Mouse (Mus musculus) kidney, postnatal 14 days (tissue): Measurements from ENCODE around the gene Snapc2.

Source experiments
- DNase-seq: peaks from one replicate; pipeline ENCODE4 v3.0.0; 2022; ENCODE audit warnings: mixed read lengths

Gene Snapc2

DNA sequence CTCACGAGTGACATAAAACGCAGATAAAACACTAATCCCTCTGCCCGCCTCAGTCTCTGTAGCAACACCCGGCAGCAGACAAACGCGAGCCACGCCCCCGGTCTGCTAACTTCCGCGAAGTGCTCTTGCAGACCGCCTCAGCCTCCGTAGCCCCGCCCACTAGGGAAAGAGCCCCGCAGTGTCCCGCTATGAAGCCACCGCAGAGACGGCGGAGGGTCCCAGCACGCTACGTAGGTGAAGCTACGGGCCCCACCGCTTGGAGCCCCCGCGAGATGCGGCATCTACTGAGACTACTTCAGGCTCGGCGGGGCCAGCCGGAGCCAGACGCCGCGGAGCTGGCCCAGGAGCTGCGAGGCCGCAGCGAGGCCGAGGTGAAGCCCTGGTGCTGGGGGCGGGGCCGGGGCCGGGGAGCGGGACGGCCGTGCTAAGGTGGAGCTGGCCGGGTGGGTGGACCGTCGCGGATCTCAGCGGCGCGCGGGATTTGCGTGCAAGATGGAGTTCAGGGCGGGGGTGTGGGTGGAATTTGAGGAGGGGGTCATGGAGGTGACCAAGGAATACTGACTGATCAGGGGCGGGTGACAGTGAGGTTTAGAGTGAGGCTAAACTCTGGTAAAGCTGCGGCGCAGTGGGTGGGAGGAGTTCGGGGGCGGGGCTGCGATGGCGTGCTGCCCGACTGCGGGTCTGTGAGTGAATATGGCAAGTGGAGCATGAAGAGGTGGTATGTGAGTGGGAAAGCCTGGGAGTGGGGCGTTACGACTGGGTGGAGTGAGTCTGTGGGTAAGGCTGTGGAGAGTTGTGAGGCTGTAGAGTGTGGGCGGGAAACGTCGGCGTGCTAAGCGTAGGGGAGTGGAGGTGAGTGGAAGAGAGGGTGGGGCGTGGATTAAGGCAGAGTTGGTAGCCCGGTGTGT lies at the start of gene Snapc2:
Gene Snapc2 (plus strand): TSS at position 147 of the 908 bp plus-strand sequence.
- DNase-seq, result peak; percentile 97

DNA sequence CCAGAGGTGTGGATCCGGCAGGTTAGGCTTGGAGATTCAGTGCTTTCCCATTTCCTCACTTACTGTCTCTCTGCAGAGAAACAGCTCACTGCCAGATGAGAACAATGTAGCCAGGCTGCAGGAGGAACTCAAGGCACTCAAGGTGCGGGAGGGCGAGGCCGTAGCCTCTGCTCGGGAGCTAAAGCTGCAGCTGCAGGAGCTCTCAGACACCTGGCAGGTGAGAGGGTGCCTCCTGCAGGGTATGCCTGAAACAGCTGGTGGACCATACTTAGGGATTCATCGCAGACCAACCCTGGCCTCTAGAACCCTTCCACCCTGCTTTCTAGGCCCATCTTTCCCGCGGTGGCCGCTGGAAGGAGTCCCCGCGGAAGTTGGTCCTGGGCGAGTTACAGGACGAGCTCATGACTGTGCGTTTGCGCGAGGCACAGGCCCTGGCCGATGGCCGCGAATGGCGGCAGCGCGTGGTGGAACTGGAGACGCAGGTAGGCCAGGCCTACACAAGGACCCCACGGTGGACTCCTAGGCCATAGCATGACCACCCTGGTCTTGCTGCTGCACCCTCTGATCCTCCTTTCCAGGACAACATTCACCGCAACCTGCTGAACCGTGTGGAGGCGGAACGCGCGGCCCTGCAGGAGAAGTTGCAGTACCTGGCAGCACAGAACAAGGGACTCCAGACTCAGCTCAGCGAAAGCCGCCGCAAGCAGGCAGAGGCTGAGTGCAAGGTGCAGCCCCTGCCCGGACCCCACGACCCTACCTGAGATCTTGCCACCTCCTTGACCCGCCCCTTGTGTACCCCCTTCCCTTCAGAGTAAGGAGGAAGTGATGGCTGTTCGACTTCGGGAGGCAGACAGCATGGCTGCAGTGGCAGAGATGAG lies 47.4 kb upstream of the Snapc2 start:
- DNase-seq, result no peak

DNA sequence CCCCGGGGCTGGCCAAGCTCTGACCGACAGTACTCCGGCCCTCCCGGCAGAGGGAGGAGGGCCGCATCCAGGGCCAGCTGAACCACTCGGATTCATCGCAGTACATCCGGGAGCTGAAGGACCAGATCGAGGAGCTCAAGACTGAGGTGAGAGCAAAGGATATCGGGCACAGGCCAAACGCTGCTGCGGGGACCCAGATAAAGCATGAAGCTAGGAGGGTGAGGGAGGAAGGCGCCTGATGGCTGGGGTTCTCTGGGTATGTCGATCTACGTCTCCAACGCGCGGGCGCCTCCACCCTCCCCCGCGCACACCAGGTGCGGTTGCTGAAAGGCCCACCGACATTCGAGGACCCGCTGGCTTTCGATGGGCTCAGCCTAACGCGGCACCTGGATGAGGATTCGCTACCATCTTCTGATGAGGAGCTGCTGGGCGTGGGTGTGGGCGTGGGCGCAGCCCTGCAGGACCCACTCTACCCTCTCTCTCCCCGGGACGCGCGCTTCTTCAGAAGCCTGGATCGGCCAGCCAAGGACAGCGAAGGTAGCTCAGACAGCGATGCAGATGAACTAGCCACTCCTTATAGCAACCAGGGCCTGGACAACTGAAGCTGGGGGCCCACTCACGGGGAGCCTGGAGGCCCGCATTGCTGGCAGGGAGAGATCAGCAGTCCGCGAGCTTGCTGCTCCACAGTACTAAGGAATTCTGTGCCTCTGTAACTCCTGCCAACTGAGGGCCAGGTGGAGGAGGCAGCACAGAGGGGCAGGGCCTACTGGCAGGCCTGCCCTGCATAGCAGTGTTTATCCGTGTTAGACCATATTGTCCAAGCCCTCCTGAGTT lies 46.5 kb upstream of the Snapc2 start:
- DNase-seq, result no peak

DNA sequence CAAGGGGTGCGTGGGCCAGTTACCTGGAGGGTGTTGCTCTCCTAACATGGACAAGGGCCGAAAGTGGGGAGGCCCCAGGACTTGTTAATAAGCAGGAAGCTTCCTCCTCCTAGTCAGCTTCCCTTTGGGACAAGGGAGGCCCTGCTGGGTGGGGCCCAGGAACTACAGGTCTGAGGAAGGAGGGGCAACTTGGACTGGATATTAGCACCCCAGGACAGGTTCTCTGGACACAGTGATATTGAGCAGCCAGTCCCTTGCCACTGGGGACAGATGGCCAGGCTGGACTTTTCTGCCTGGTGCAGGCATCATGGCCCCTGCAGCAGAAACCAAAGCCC lies 45.9 kb upstream of the Snapc2 start:
- no peak for DNase-seq

DNA sequence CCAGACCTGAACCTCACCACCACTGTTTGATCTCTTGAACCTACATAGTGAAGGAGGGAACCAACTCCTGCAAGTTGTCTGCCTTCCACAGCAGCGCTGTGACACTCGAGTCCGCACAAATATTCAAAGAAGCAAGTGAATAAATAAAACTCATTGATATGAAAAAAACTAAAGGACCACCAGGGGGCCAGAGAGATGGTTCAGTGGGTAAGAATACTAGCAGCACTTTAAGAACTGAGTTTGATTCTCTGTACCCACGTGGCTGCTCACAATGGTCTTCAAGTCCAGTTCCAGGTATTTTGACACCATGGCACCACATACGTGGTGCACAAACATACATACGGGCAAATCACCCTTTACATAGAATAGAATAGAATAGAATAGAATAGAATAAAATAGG lies 41.8 kb upstream of the Snapc2 start:
- DNase-seq, result no peak

DNA sequence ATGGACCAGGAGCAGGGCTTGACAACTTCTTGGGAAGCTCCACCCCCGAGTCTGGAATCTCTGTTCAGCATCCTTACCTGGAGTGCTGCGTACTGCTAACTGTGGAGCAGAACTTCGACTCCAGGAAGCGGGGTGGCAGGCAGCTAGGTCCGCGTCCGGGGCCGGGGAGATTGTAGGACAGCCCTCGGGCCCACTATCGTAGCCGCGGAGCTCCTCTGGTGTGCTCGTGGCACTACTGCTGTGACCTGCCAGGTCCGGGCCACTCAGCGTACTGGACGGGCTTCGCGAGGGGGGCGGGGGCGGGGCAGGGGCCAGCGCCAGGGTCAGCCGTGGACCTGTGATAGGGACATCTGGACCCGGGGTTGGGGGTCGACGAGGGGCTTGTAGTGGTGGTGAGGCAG lies 40.1 kb upstream of the Snapc2 start:
- peak; percentile 15 for DNase-seq

DNA sequence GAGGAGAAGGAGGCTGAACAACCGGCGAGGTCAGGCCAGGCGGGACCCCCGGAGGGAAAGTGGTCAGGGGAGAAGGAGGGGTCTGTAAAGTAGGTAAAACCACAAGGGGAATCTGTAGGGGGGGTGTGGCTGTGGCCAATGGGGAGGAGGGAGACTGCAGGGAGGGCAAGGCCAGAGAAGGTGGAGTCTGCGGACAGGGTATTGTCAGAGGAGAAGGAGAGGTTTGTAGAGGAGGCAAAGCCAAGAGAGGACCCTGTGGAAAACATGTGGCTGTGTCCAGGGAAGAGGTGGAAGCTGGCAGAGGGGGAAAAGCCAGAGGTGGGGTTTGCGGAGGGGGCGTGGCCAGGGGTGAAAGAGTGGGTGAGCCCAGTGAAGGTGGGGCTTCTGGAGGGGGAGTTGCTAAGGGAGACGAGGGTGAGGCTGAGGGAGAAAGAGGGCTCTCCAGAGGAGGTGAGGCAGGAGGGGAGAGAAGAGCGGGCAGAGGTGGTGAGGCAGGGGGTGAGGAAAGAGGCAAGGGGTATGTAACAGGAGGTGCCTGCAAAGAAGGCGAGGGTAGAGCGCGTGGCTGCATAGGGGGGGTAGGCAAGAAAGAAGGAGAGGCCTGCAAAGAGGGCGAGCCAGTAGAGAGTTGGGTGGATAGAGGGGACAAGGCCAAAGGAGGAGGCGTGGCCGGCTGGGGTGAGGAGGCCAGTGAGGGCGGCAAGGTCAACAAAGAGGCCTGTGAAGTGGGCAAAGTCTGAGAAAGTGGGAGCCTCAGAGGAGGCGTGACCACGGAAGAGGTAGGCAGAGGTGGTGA lies 39.5 kb upstream of the Snapc2 start:
- DNase-seq, result peak; percentile 51

DNA sequence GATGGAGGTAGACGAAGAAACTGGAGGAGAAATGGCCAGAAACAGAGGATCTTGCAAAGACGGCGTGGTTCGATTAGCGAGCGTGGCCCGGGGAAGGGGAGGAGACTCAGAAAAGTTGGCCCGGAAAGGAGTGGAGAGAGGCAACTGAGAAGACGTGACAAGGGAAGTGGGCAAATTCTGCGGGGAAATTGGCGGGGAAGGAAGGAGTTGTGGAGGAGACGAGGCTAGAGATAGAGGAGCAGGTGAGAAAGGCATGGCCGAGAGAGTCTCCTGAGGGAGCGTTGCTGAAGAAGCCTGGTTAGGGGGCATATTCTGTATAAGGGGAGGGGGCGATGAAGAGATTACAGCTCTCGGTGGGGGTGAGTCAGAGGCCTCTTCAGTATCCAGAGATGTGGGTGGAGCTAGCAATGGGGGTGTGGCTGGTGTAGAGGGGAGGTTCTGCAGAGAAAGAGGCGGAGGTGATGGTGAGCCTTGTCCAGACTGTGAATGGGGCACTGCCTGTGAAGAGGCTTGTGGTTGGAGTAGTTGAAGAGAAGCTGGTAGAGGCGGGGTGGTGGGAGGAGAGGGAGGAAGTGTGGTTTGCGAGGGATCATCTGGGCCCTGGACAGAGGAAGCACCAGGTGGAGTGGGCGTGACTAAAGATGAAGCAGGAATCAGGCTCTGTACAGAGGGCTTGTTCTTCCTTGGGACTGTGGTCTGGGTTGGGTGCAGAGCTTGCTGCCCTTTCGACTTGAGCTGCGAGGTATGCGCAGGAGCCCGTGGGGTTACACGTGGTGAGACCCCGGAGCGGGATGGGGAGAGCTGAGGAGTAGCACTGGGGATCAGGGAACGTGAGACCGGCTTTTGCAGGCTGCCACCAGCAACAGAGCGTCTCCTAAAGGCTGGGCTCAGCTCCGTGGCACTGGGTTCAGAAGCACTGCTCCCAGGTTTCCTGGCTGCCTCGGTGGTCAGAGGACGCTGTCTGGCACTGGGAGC lies 38.6 kb upstream of the Snapc2 start:
- peak; percentile 39 for DNase-seq

DNA sequence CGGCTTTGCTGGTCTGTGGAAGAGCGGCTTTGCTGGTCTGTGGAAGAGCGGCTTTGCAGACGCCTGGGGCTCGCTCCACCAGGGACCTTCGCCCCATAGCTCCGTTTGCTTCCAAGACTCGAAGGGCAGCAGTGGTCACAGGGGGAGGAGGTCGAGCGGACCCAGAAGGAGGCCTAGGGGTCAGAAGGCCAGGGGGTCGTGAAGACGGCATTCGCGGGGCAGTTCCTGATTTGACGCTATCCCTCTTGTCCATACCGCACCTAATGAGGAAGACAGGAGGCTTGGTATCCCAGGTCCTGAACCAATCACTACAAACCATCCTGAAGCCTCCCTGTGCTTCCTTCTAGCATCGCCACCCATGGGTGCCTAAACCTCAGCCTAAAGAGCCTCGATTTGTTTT lies 36.6 kb upstream of the Snapc2 start:
- DNase-seq, result no peak

DNA sequence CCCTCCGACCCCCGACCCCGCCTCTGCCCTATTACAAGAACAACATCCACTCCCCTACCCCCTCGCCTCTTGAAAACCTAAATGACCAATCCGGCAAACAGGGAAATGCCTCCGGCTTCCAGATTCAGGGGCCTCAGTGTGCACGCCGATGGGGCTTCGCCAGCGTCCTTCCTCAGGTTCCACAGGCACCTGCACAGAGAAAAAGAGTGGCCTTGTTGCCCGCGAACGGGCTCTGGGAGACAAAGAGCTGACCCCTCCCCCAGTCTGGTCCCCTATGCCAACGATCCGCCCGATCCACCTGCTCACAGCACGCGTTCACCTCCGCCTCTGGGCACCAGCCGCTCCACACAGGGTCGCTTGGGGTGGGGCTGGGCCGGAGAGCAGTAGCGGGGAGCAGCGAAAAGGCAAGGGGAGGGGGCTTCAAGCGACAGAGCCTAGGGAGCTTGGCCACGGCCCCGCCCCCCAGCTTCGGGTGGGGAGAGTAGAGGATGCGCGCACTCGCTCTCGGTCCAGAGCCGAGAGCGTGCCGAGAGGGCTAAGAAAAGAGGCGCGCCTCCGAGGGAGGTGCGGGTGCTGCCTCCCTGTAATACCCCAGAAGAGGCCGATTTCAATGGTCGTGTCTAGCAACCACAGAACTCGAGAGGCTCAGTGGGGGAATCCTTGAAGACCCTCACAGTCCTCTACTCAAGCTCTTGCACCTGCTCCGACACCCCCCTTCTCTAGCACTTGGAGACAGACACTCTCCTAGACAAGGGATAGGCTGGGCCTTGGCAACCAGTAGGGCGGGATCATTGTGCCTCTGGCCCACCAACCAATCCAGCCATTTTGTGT lies 35.9 kb upstream of the Snapc2 start, which contains the start of gene Prr36:
Gene Prr36 (minus strand): TSS at position 669 of the 831 bp plus-strand sequence.
- no peak for DNase-seq

DNA sequence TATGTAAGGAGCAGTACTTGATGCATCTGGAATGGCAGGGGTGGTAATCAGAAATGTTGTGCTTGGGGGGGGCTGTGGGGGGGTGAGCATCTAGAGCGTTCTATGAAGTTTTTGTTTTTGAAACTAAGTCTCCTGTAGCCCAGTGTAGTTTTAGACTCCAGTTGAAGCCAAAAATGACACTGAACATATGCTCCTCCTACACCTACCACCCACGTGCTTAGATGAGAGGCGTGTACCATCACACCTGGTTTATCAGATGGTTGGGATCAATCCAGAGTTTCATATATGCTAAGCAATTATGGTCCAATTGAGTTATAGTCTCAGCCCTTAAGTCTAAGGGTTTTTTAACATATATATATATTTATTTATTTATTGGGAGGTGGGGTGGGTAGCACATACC lies 33.3 kb upstream of the Snapc2 start:
- DNase-seq, result no peak

DNA sequence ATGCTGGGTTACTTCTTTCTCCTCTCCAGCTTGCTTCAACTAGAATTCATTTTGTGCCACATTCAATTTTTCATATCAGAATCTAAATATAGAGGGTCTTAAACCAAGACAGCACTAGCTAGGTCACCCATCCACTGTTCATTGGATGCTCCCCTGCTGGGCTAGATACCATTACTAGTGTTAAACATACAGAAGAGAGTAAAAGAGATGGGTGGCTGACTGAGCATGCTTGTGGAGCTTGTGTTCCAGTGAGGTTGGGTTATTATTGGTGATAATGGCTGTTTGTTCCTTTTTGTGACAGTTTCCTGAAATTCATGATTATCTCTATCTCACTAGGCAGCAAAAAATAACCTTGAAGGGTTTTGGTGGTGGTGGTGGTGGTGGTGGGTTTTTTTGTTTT lies 30.8 kb upstream of the Snapc2 start:
- DNase-seq, result no peak

DNA sequence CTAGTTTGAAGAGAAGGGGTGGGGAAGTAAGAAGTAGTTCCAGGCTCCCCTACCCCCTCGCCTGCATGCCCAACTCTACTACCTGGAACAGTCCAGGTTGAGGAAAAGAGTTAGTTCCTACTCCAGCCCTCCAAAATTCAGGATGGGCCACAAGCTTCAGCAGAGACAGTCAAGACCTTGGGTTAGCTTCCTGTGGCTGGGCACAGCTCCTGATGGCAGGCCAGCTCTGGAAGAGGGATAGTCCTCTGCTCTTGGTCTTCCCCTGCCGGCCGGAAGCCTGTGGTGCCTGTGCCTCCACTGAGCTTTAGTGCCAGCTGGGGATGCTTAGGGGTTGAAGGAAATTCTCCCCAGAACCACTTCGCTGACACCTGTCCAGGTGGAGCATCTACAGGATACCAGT lies 26.6 kb upstream of the Snapc2 start:
- no peak for DNase-seq

DNA sequence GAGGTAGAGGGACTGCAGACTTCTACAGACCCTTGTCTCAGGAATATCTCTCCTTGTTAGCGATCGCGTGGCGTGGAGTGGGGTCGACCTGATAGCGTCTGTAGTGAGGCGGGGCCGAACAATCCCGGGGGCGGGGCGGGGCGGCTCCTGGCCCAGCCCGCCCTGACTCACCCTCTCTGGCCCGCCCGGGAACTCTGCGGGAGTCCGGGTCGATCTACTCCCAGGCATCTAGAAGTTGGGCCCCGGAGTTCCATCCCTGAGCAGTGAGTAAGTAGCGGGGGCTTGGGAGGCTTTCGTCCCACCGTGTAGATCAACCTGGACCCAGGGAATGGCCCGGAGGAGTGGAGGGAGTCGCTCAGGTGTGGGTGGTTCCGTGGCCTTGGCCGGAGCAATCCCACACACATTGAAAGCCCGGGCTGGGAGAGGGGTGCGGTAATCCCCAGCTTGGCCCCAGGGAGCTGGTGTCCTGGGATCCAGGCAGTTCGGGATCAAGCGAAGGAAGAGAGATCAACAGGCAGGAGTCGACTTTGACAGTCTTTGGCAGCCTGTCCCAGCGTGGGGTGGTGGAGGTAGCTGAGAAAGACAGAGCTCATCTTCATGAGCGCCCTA lies 26.0 kb upstream of the Snapc2 start, which contains the start of gene Lrrc8e:
Gene Lrrc8e (plus strand): TSS at position 89 of the 609 bp plus-strand sequence.
- DNase-seq, result no peak

DNA sequence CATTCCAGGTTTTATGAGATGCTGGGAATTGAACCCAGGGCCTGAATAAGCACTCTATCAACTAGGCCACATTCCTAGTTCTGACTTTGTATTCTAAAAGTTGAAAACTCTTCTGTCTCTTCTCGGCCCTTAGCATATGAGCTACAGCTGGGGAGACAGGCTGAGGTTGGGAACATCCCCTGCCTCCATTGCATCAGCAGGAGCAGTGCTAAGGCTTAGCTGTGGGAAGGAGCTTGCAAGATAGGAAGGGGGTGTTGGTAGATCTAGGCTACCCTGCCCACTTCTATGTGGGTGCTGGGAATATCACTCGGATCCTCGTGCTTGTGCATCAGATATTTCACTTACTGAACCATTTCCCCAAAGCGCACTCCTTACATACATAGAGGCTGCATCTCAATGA lies 25.0 kb upstream of the Snapc2 start:
- no peak for DNase-seq

DNA sequence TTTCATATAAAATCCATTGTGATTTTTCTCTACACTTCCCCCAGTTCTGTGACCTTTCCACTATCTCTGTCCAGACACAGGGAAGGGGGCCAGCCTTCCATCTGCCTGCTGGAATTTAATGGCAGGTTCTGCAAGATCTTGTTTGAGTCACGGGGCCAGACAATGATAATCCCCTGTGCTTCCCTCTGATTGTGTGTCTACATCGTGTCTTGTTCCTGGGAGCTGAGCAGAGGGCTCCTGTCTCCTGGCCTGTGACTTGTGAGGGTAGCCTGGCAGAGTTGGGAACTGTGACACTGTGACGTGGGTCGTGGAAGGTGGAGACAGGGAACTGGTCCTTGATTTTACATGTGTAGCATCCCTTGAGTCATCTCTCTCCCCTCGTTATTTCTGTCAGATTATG lies 23.1 kb upstream of the Snapc2 start:
- no peak for DNase-seq

DNA sequence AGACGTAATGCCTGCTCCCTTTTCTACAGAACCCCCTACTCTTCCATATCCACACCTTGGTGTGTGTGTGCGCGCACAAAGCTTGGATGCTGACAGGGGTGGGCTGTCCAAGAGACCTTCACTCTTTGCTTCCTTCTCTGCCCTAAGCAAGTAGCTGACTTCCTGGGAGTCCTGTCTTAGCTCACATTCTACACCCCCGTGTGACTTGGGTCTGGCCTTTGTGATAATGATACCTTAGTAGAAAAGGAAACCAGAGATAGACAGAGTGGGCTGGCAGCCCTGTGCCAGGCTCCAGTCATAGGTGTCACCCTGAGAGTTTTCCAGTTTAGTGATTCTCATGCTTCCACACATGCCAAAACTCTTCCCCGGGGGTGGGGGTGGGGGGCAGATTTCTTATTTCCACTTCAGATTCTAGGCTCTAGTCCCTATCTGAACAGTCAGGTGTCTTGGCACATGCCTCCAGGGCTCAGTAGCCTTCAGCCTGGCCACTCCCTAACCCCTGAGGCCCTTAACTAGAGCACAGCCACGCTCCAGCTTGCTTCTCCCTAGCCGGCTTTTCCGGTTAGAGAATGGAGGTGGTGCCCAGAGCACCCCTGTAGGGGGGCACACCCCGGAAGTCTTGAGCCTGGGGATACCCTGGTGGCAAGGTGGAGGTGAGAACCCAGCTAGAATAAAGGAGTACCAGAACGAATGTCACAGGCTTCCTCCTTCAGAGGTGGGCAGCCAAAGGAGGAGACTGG lies 22.1 kb upstream of the Snapc2 start:
- no peak for DNase-seq

DNA sequence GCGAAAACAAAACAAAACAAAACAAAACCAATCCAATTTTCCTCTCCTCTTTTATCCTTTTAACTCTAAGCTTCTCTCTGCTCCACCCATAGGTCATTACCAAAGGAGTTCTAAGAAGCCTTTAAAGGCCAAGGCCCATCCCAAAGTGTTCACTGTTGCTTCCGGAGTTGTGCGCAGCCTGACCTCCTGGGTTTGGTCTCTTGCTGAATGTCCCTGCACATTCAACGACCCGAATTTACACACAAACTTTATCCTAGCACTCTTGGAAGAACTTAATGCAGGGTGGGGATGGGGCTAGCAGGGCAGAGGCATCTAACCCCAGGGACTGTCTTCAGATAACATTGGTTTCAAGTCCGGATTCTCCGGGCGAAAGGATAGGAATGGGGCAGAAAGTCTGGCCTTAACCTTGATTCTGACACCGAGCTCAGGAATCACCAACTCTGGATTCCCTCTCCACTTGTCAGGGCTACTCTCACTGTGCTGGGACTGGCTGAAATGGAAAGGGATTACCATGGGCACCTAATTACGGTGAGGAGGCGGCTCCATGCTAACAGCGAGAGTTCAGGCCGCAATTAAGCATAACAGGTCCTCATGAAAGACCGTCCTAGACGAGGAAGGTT lies 15.0 kb upstream of the Snapc2 start:
- peak; percentile 44 for DNase-seq
